ENCODE assay signal across 9 mouse cellular contexts in genomic region chr14:25725032-25725497, GRCm38 (mm10). TPM values are rescaled to one million over a fixed set of nuclear protein-coding genes. Genes with fewer than 3 reads are reported as not detected.
DNase-seq lines count a peak whose midpoint lies in the region; ATAC-seq lines count a peak whose summit lies in the region.
"Had no signal": no experiment of that assay in that cellular context is flagged by ENCODE, and none has a peak within 500 bp of the region (broad histone marks: within the 10 kb centered on the region; RNA-seq: fewer than 3 reads in every experiment).

No protein-coding gene starts in this region.

- no peak overlapping the region for H3K4me2 ChIP-seq in limb, embryonic 12.5 days
- no peak overlapping the region for H3K4me2 ChIP-seq in neural tube, embryonic 15.5 days

- 67% methylated on average over 11 of the region's 11 CpGs for WGBS in limb, embryonic 12.5 days
- WGBS in neural tube, embryonic 15.5 days: 72% methylated on average over 10 of the region's 11 CpGs

- H3K27ac ChIP-seq in limb, embryonic 12.5 days: peak overlapping the region; percentile 78
- peak overlapping the region; percentile 54 for H3K27ac ChIP-seq in neural tube, embryonic 15.5 days (replicated peaks)

- peaks cover 46% of the 10 kb centered on the region for H3K4me1 ChIP-seq in limb, embryonic 12.5 days (replicated peaks)
- H3K4me1 ChIP-seq in neural tube, embryonic 15.5 days: peaks cover 27% of the 10 kb centered on the region

- H3K36me3 ChIP-seq in limb, embryonic 12.5 days: peaks cover 11% of the 10 kb centered on the region
- H3K36me3 ChIP-seq in neural tube, embryonic 15.5 days: no peaks in the 10 kb centered on the region

- H3K27me3 ChIP-seq in limb, embryonic 12.5 days: no peaks in the 10 kb centered on the region
- no peaks in the 10 kb centered on the region for H3K27me3 ChIP-seq in neural tube, embryonic 15.5 days (replicated peaks)

- ATAC-seq in hematopoietic stem cell, adult 5-6 weeks (replicated peaks in 1 of 2; ENCODE audit: insufficient read depth in 1 of 2, low FRiP score in 2 of 2, low TSS enrichment in 1 of 2, low read depth in 1 of 2, poor library complexity in 2 of 2, severe bottlenecking in 2 of 2): peak; percentile 50 to 63; a peak in 3 of 4 replicates
- ATAC-seq in limb, embryonic 12.5 days (ENCODE audit: insufficient number of reproducible peaks, insufficient read depth, low FRiP score, low TSS enrichment, low read depth): 0 out of 2 replicates have a peak, but pooled peaks have one; percentile 27
- peak; percentile 50; the same call in 1 of the 2 replicates for ATAC-seq in neural tube, embryonic 15.5 days (ENCODE audit: low FRiP score)

- no peaks in the 10 kb centered on the region for H3K9me3 ChIP-seq in limb, embryonic 12.5 days
- H3K9me3 ChIP-seq in neural tube, embryonic 15.5 days (replicated peaks): no peaks in the 10 kb centered on the region

- H3K9ac ChIP-seq in limb, embryonic 12.5 days (replicated peaks): no peak overlapping the region; the same call in 1 of the 2 replicates
- H3K9ac ChIP-seq in neural tube, embryonic 15.5 days (replicated peaks): no peak overlapping the region

- H3K4me3 ChIP-seq in limb, embryonic 12.5 days (replicated peaks): no peak overlapping the region
- no peak overlapping the region for H3K4me3 ChIP-seq in neural tube, embryonic 15.5 days (replicated peaks)
- H3K4me3 ChIP-seq: erythroblast, embryonic 14.5 days had no signal

- peak; percentile 50 for DNase-seq in adrenal gland, postnatal 10 days
- no peak for DNase-seq in adrenal gland, adult 18-20 months (ENCODE audit: low spot score in 2 of 2)
- DNase-seq in retina, embryonic 14.5 days (ENCODE audit: low spot score): peak; percentile 42
- no peak for DNase-seq in retina, postnatal 1 day
- no peak for DNase-seq in T-cell, adult 2 months (ENCODE audit: low spot score)

RNA-seq across cellular contexts. Expression of gene Ppif, which starts 31.1 kb away (rescaled TPM):
- 10 to 100 TPM; 47.9 to 66.6 TPM for total RNA-seq in adrenal gland, postnatal 10 days (2021)
- total RNA-seq in adrenal gland, adult 18-20 months (2021): 10 to 100 TPM; 21.3 to 32.1 TPM
- total RNA-seq in hematopoietic stem cell, adult 5-6 weeks (2017): 29.5 and 40.3 TPM in 2 replicates
- 29.2 and 32.9 TPM in 2 replicates for polyA plus RNA-seq in limb, embryonic 12.5 days (2016; fragmentation: Nextera tagmentation; extraction: Ambion mirVana)
- polyA plus RNA-seq in neural tube, embryonic 15.5 days (2015; fragmentation: Nextera tagmentation; extraction: Ambion mirVana): 38.0 and 42.9 TPM in 2 replicates

RNA-seq across cellular contexts. Expression of gene Zcchc24, which starts 43.8 kb away (rescaled TPM):
- 10 to 100 TPM; 40.5 to 42.0 TPM for total RNA-seq in adrenal gland, postnatal 10 days (2021)
- 10 to 100 TPM; 18.4 to 30.0 TPM for total RNA-seq in adrenal gland, adult 18-20 months (2021)
- 4.2 and 5.3 TPM in 2 replicates for total RNA-seq in hematopoietic stem cell, adult 5-6 weeks (2017)
- 28.6 and 32.6 TPM in 2 replicates for polyA plus RNA-seq in limb, embryonic 12.5 days (2016; fragmentation: Nextera tagmentation; extraction: Ambion mirVana)
- polyA plus RNA-seq in neural tube, embryonic 15.5 days (2015; fragmentation: Nextera tagmentation; extraction: Ambion mirVana): 13.4 and 17.0 TPM in 2 replicates

Comparison
In these comparisons a context has a peak if more than half of its experiments do, and no peak if none do; other contexts are left out.
1. DNase-seq: peak in adrenal gland, postnatal 10 days (single experiment) and retina, embryonic 14.5 days (single experiment); none in adrenal gland, adult 18-20 months (0 of 2), retina, postnatal 1 day (single experiment) and T-cell, adult 2 months (single experiment).
2. Peak in every context shown above with its lines, with median percentiles within 50 percentile points of each other: ATAC-seq.